Mouse (Mus musculus) lung, postnatal 0 days (tissue): ENCODE measurements around the gene Gm47959.

Experiments
- CTCF ChIP-seq: IDR thresholded peaks from 2 replicates; pipeline ENCODE4 v1.5.1; 2016; ENCODE audit warnings: antibody characterized with exemption, mild to moderate bottlenecking
- EP300 ChIP-seq: IDR thresholded peaks from 2 replicates; pipeline ENCODE4 v1.6.1; 2016; ENCODE audit warnings: antibody characterized with exemption, mild to moderate bottlenecking, control low read depth

DNA sequence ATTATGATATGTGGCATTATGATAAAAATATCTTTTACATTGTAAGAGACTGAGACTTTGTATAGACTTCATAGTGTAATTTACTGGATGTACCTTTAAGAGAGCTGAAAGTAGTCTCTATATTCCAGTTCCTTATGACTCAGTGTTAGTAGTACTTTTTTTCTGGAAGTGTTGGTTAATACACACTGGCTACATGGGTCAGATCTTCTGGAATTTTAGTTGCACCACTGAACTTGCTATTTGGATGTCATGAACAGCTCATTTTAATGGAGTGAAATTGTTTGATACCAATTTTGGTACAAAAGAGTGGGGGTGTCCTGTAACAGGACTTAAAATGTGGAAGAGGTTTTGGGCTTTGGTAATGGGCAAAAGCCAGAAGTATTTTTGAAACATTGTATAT is 22.5 kb upstream of the Gm47959 start:
- TF ChIP-seq CTCF (no peak), EP300 (no peak)
